Mouse (Mus musculus) forebrain, embryonic 16.5 days (tissue): ENCODE data around the gene Tex45. TPM values are rescaled to one million over a fixed set of nuclear protein-coding genes. Genes with fewer than 3 reads are reported as not detected.

ENCODE experiments used
- ATAC-seq: fragments of 200-750 bp; cut with Nextera tagmentation; 2 replicates; pipeline ENCODE4 v1.8.0; 2017; ENCODE audit warnings: mild to moderate bottlenecking, moderate library complexity
- H3K27ac ChIP-seq: fragments of 300-500 bp; sonication (generic); 2 replicates; pipeline ENCODE4 v1.5.1; 2014; ENCODE audit warnings: low read length, control low read depth
- H3K27me3 ChIP-seq: fragments of 300-500 bp; sonication (generic); replicated peaks from 2 replicates; pipeline ENCODE4 v1.6.1; 2014; ENCODE audit warnings: low read length; ENCODE audit not compliant: control insufficient read depth, insufficient read depth
- H3K36me3 ChIP-seq: fragments of 300-500 bp; sonication (generic); 2 replicates; pipeline ENCODE4 v1.6.1; 2014; ENCODE audit not compliant: control insufficient read depth, insufficient read depth
- H3K4me1 ChIP-seq: fragments of 300-500 bp; sonication (generic); replicated peaks from 2 replicates; pipeline ENCODE4 v1.6.1; 2014; ENCODE audit warnings: low read length; ENCODE audit not compliant: control insufficient read depth, insufficient read depth
- H3K4me2 ChIP-seq: fragments of 300-500 bp; sonication (generic); 2 replicates; pipeline ENCODE4 v1.6.1; 2014; ENCODE audit warnings: mild to moderate bottlenecking, low read length, control low read depth
- H3K4me3 ChIP-seq: fragments of 300-500 bp; sonication (generic); replicated peaks from 2 replicates; pipeline ENCODE4 v1.5.1; 2014; ENCODE audit warnings: mild to moderate bottlenecking, low read length, control low read depth
- H3K9ac ChIP-seq: fragments of 300-500 bp; sonication (generic); replicated peaks from 2 replicates; pipeline ENCODE4 v1.6.1; 2014; ENCODE audit warnings: low read depth, low read length, control low read depth
- H3K9me3 ChIP-seq: fragments of 300-500 bp; sonication (generic); 2 replicates; pipeline ENCODE4 v1.6.1; 2016; ENCODE audit warnings: low read length; ENCODE audit not compliant: control insufficient read depth
- WGBS: fragments of 180-500 bp; shearing (Covaris S2); extraction: QIAGEN DNeasy Blood & Tissue Kit; methylation state at CpG from one replicate; pipeline ENCODE4 v1.1.7; 2014; 5-methylcytosine and 5-hydroxymethylcytosine counted together
- polyA plus RNA-seq: library from polyadenylated mRNA; unstranded; fragments of >200 nt; fragmentation: Nextera tagmentation; extraction: Ambion mirVana; gene quantifications from 2 replicates; pipeline ENCODE4 v1.2.1, GENCODE M21; 2015

Tex45 gene
- polyA plus RNA-seq, 1 experiment from 2014 or later = 0.16 TPM

GRCm38 (mm10) chr8:3516450-3517116 lies 45.9 kb downstream of the Tex45 start:
- WGBS = 2% methylated on average over 36 of the region's 36 CpGs
- ATAC-seq = peak; percentile 85

GRCm38 (mm10) chr8:3517117-3517495 lies 46.4 kb downstream of the Tex45 start:
- H3K4me1 ChIP-seq = peaks cover 10% of the 10 kb centered on the region
- peak overlapping the region; percentile 95 for H3K4me2 ChIP-seq
- peak overlapping the region; percentile 58 for H3K9ac ChIP-seq
- WGBS = 6% methylated on average over 16 of the region's 16 CpGs
- H3K9me3 ChIP-seq = no peaks in the 10 kb centered on the region
- H3K4me3 ChIP-seq = peak overlapping the region; percentile 70
- H3K27ac ChIP-seq = 0 out of 2 replicates have a peak overlapping the region, but pooled peaks have one; percentile 26
- peaks cover 11% of the 10 kb centered on the region for H3K36me3 ChIP-seq
- no peak for ATAC-seq
- H3K27me3 ChIP-seq = no peaks in the 10 kb centered on the region

More at GRCm38 (mm10) chr8:3516450-3517116, 45.9 kb downstream of the Tex45 start:
- Histone ChIP-seq H3K27ac (peak overlapping the region; percentile 71), H3K36me3 (peaks cover 11% of the 10 kb centered on the region), H3K4me3 (peak overlapping the region; percentile 70), H3K9me3 (no peaks in the 10 kb centered on the region), H3K4me2 (peak overlapping the region; percentile 95), H3K4me1 (peaks cover 10% of the 10 kb centered on the region), H3K9ac (peak overlapping the region; percentile 58), H3K27me3 (no peaks in the 10 kb centered on the region)

GRCm38 (mm10) chr8:3522007-3522697 lies 51.5 kb downstream of the Tex45 start:
- Histone ChIP-seq H3K36me3 (peaks cover 21% of the 10 kb centered on the region), H3K4me2 (no peak overlapping the region), H3K27me3 (no peaks in the 10 kb centered on the region), H3K27ac (no peak overlapping the region), H3K9ac (no peak overlapping the region), H3K9me3 (no peaks in the 10 kb centered on the region), H3K4me3 (no peak overlapping the region), H3K4me1 (peaks cover under 1% of the 10 kb centered on the region; the same call in 1 of the 2 replicates)
- 92% methylated on average over 13 of the region's 13 CpGs for WGBS
- ATAC-seq = no peak

GRCm38 (mm10) chr8:3530816-3531215 lies 60.2 kb downstream of the Tex45 start:
- no peak overlapping the region for H3K9ac ChIP-seq
- H3K4me2 ChIP-seq = no peak overlapping the region
- H3K4me1 ChIP-seq = no peaks in the 10 kb centered on the region
- peaks cover 15% of the 10 kb centered on the region for H3K36me3 ChIP-seq
- no peak for ATAC-seq
- no peak overlapping the region for H3K27ac ChIP-seq
- H3K27me3 ChIP-seq = no peaks in the 10 kb centered on the region
- 90% methylated on average over 5 of the region's 5 CpGs for WGBS
- no peaks in the 10 kb centered on the region for H3K9me3 ChIP-seq
- no peak overlapping the region for H3K4me3 ChIP-seq

- no peak for ATAC-seq
Observed at GRCm38 (mm10) chr8:3531936-3532335, 61.3 kb downstream of the Tex45 start.

GRCm38 (mm10) chr8:3536053-3536841 lies 65.6 kb downstream of the Tex45 start:
- Histone ChIP-seq H3K9me3 (no peaks in the 10 kb centered on the region), H3K4me3 (no peak overlapping the region), H3K9ac (no peak overlapping the region), H3K4me1 (no peaks in the 10 kb centered on the region), H3K27me3 (no peaks in the 10 kb centered on the region), H3K27ac (no peak overlapping the region), H3K4me2 (no peak overlapping the region), H3K36me3 (peaks cover 20% of the 10 kb centered on the region)
- ATAC-seq = no peak
- 67% methylated on average over 15 of the region's 15 CpGs for WGBS

More at GRCm38 (mm10) chr8:3531936-3532335, 61.3 kb downstream of the Tex45 start:
- WGBS = 91% methylated on average over 18 of the region's 18 CpGs
- Histone ChIP-seq H3K9ac (no peak overlapping the region), H3K27ac (no peak overlapping the region), H3K4me3 (no peak overlapping the region), H3K36me3 (peaks cover 11% of the 10 kb centered on the region), H3K9me3 (no peaks in the 10 kb centered on the region), H3K4me2 (no peak overlapping the region), H3K4me1 (no peaks in the 10 kb centered on the region), H3K27me3 (no peaks in the 10 kb centered on the region)

Other genes with a start within 250 kb of the Tex45 start
- 53.4 and 66.7 TPM in 2 replicates for gene Insr, start 191.2 kb upstream of the Tex45 start, polyA plus RNA-seq
- gene A430078G23Rik, start 117.4 kb upstream of the Tex45 start, polyA plus RNA-seq = 0.27 TPM in 1 of 2 replicates, not detected in the other
- gene Arhgef18, start 77.9 kb upstream of the Tex45 start, polyA plus RNA-seq = 12.5 and 12.9 TPM in 2 replicates
- gene Pex11g, start 3.2 kb upstream of the Tex45 start, polyA plus RNA-seq = 3.0 and 3.7 TPM in 2 replicates
- gene Zfp358, start 22.3 kb downstream of the Tex45 start, polyA plus RNA-seq = 75.4 and 76.7 TPM in 2 replicates
- gene Mcoln1, start 29.6 kb downstream of the Tex45 start, polyA plus RNA-seq = 88.3 and 111 TPM in 2 replicates
- gene Pnpla6, start 44.5 kb downstream of the Tex45 start, polyA plus RNA-seq = 27.3 and 36.0 TPM in 2 replicates
- gene C330021F23Rik, start 97.1 kb downstream of the Tex45 start, polyA plus RNA-seq = 0.29 and 0.56 TPM in 2 replicates
- 38.1 and 39.3 TPM in 2 replicates for gene Camsap3, start 116.4 kb downstream of the Tex45 start, polyA plus RNA-seq
- gene Xab2, start 150.5 kb downstream of the Tex45 start, polyA plus RNA-seq = 69.3 and 71.2 TPM in 2 replicates
- 79.0 and 83.6 TPM in 2 replicates for gene Pet100, start 150.7 kb downstream of the Tex45 start, polyA plus RNA-seq
- 0.41 and 0.98 TPM in 2 replicates for gene Pcp2, start 154.7 kb downstream of the Tex45 start, polyA plus RNA-seq
- gene Stxbp2, start 160.1 kb downstream of the Tex45 start, polyA plus RNA-seq = 49.6 and 85.0 TPM in 2 replicates
- gene Retn, start 184.9 kb downstream of the Tex45 start, polyA plus RNA-seq = 0.45 and 0.71 TPM in 2 replicates
- gene Mcemp1, start 194.9 kb downstream of the Tex45 start, polyA plus RNA-seq = not detected in 2 replicates
- 10.0 and 14.2 TPM in 2 replicates for gene Fcor, start 201.5 kb downstream of the Tex45 start, polyA plus RNA-seq
- gene Trappc5, start 205.4 kb downstream of the Tex45 start, polyA plus RNA-seq = 64.8 and 69.6 TPM in 2 replicates
- gene Fcer2a, start 223.3 kb downstream of the Tex45 start, polyA plus RNA-seq = 0.25 and 0.30 TPM in 2 replicates
- not detected in 2 replicates for gene Clec4g, start 249.8 kb downstream of the Tex45 start, polyA plus RNA-seq